Mouse (Mus musculus) ES-E14 (cell line): ENCODE data around the gene Loxl1.

Source experiments
- CHD2 ChIP-seq: IDR thresholded peaks from 2 replicates; pipeline ENCODE4 v1.6.1; 2014; ENCODE audit warnings: mild to moderate bottlenecking, low read depth, low read length, inconsistent platforms
- HCFC1 ChIP-seq: IDR thresholded peaks from 2 replicates; pipeline ENCODE4 v1.6.1; 2012; ENCODE audit warnings: low read length, inconsistent platforms, borderline replicate concordance; ENCODE audit not compliant: insufficient read depth
- MAFK ChIP-seq: IDR thresholded peaks from 2 replicates; pipeline ENCODE4 v1.6.1; 2014; ENCODE audit warnings: mild to moderate bottlenecking, low read depth, low read length, inconsistent platforms; ENCODE audit not compliant: insufficient read depth
- ZC3H11A ChIP-seq: IDR thresholded peaks from 2 replicates; pipeline ENCODE4 v1.6.1; 2012; ENCODE audit warnings: low read depth, mild to moderate bottlenecking, inconsistent platforms, low read length, borderline replicate concordance
- ZNF384 ChIP-seq: IDR thresholded peaks from 2 replicates; pipeline ENCODE4 v1.6.1; 2012; ENCODE audit warnings: low read depth, low read length, inconsistent platforms

GRCm38 (mm10) chr9:58326477-58327180 lies 13.6 kb upstream of the Loxl1 start:
- TF ChIP-seq HCFC1: no peak
- no peak for TF ChIP-seq MAFK
- no peak for TF ChIP-seq ZNF384
- TF ChIP-seq ZC3H11A: no peak
- no peak for TF ChIP-seq CHD2
